Mouse (Mus musculus): ENCODE measurements at regions not wholly inside any gene's neighbourhood (a gene's known extent, or its start where the extent isn't known, plus 50 kb on each side); places are given as distances from the start of the nearest gene placed in this dataset.

DNA sequence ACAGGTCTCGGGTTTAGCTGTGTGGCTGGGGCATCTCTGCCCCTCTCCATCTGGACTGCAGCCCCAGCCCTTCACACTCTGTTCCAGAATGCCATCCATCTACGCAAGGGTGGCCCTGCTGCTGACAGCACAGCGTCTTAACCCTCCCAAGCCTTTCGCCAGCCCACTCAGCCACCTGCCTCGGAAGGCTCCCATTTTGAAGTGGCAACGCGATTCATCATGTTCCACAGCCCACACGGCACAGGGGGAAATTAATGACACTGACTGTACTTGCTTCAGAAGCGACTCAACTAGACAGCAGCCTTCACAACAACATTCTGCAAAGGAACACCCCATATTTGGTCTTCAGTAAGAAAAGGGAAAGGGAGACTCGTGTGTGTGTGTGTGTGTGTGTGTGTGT is 151.8 kb upstream of the Noct start:
- peak overlapping the region; percentile 45; the same call in 1 of the 2 replicates for H3K27ac ChIP-seq (replicated peaks)
- H3K9me3 ChIP-seq, result no peaks in the 10 kb centered on the region
- no peaks in the 10 kb centered on the region for H3K36me3 ChIP-seq (replicated peaks)
- H3K4me1 ChIP-seq, result peaks cover 29% of the 10 kb centered on the region
- no peaks in the 10 kb centered on the region for H3K27me3 ChIP-seq (replicated peaks; ENCODE audit: low read depth, poor library complexity, severe bottlenecking)
- no peak overlapping the region for H3K4me3 ChIP-seq
- no peak for DNase-seq (ENCODE audit: low spot score)
- WGBS, result 87% methylated on average over 10 of the region's 10 CpGs

- WGBS, result 88% methylated on average over 15 of the region's 15 CpGs
- H3K4me1 ChIP-seq, result peaks cover 32% of the 10 kb centered on the region
- H3K27ac ChIP-seq (replicated peaks), result peak overlapping the region; percentile 76
- H3K27me3 ChIP-seq (replicated peaks; ENCODE audit: low read depth, poor library complexity, severe bottlenecking), result no peaks in the 10 kb centered on the region
- H3K36me3 ChIP-seq (replicated peaks), result no peaks in the 10 kb centered on the region
- H3K4me3 ChIP-seq, result no peak overlapping the region
- H3K9me3 ChIP-seq, result no peaks in the 10 kb centered on the region
- no peak for DNase-seq (ENCODE audit: low spot score)
Measured at GRCm38 (mm10) chr3:51073003-51073679, 151.1 kb upstream of the Noct start.

DNA sequence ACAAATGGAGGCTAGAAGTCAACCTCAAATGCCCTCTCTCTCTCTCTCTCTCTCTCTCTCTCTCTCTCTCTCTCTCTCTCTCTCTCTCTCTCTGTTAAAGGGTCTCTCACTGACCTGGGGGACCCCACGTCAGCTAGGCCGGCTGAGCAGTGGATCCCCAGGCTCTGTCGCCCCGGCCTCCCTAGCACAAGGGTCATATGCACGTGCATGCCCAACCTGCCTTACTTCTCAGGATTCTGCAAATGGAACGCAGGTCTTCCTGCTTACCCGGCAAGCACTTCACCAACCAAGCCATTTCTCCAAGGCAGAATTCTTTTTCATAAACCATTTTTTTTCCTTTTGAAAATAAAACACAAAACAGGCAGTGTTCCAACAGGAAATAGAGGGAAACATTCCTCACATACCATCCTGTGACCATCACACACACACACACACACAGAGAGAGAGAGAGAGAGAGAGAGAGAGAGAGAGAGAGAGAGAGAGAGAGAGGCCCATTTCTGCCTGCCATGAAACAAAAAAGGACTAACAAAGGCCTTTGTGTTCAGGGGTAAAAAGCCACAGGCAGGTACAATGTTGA is 150.4 kb upstream of the Noct start:
- DNase-seq (ENCODE audit: low spot score), result no peak
- WGBS, result 52% methylated on average over 7 of the region's 7 CpGs

GRCm38 (mm10) chr3:51075219-51075920 is 148.9 kb upstream of the Noct start:
- Histone ChIP-seq H3K9me3 (no peaks in the 10 kb centered on the region), H3K27me3 (replicated peaks; ENCODE audit: low read depth, poor library complexity, severe bottlenecking) (no peaks in the 10 kb centered on the region), H3K4me3 (no peak overlapping the region), H3K4me1 (peaks cover 39% of the 10 kb centered on the region), H3K27ac (replicated peaks) (no peak overlapping the region), H3K36me3 (replicated peaks) (no peaks in the 10 kb centered on the region)
- 86% methylated on average over 10 of the region's 10 CpGs for WGBS
- no peak for DNase-seq (ENCODE audit: low spot score)

More for the DNA sequence above, 150.4 kb upstream of the Noct start:
- no peaks in the 10 kb centered on the region for H3K27me3 ChIP-seq (replicated peaks; ENCODE audit: low read depth, poor library complexity, severe bottlenecking)
- H3K4me3 ChIP-seq, result no peak overlapping the region
- no peaks in the 10 kb centered on the region for H3K36me3 ChIP-seq (replicated peaks)
- H3K9me3 ChIP-seq, result no peaks in the 10 kb centered on the region
- H3K27ac ChIP-seq (replicated peaks), result peak overlapping the region; percentile 76
- H3K4me1 ChIP-seq, result peaks cover 34% of the 10 kb centered on the region

DNA sequence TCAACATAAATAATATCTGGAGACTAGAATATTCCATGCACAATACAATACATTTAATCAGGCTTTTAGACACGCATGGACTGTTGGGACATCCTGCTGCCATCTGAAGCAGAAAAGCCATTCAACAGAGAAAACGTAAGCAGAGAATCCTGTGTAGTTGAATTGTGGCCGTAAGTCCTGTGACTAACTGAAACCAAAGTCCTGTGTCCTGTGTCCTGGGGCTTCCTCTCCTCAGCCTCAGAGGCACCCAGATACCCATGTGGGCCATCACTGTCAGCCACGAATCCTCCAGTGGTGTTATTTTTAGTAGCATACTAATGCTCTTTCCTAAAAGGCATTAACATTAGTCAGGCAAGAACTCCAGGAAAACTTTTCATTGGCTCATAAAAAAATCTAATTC is 145.8 kb upstream of the Noct start:
- no peaks in the 10 kb centered on the region for H3K27me3 ChIP-seq (replicated peaks; ENCODE audit: low read depth, poor library complexity, severe bottlenecking)
- H3K4me3 ChIP-seq, result no peak overlapping the region
- no peaks in the 10 kb centered on the region for H3K9me3 ChIP-seq
- no peak for DNase-seq (ENCODE audit: low spot score)
- H3K27ac ChIP-seq (replicated peaks), result no peak overlapping the region
- 66% methylated on average over 4 of the region's 4 CpGs for WGBS
- H3K36me3 ChIP-seq (replicated peaks), result no peaks in the 10 kb centered on the region
- H3K4me1 ChIP-seq, result peaks cover 40% of the 10 kb centered on the region

GRCm38 (mm10) chr3:51080415-51080814 is 143.8 kb upstream of the Noct start:
- Histone ChIP-seq H3K4me1 (peaks cover 40% of the 10 kb centered on the region), H3K4me3 (no peak overlapping the region), H3K36me3 (replicated peaks) (no peaks in the 10 kb centered on the region), H3K9me3 (no peaks in the 10 kb centered on the region), H3K27me3 (replicated peaks; ENCODE audit: low read depth, poor library complexity, severe bottlenecking) (no peaks in the 10 kb centered on the region), H3K27ac (replicated peaks) (peak overlapping the region; percentile 59)
- 62% methylated on average over 3 of the region's 3 CpGs for WGBS
- no peak for DNase-seq (ENCODE audit: low spot score)

DNA sequence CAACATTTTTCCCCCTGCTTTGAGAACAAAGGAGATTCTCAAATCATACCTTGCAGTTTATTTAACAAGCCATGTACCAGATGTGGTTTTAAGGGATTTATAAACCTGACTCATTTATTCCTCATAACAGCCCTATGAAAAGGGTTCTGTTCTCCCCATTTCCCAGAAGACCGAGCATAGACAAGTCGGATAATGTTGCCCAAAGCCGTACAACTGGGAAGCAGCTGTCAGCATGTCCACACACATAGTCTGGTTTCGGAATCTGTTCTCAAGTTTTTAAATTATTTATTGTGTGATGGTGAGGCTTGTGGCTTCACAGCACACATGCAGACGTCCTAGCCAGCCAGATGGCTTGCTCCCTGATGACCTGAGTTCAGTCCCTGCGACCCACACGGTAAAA is 143.4 kb upstream of the Noct start:
- Histone ChIP-seq H3K27me3 (replicated peaks; ENCODE audit: low read depth, poor library complexity, severe bottlenecking) (no peaks in the 10 kb centered on the region), H3K36me3 (replicated peaks) (no peaks in the 10 kb centered on the region), H3K4me1 (peaks cover 40% of the 10 kb centered on the region), H3K4me3 (no peak overlapping the region), H3K9me3 (no peaks in the 10 kb centered on the region), H3K27ac (replicated peaks) (no peak overlapping the region)
- WGBS, result 55% methylated on average over 7 of the region's 7 CpGs
- no peak for DNase-seq (ENCODE audit: low spot score)

DNA sequence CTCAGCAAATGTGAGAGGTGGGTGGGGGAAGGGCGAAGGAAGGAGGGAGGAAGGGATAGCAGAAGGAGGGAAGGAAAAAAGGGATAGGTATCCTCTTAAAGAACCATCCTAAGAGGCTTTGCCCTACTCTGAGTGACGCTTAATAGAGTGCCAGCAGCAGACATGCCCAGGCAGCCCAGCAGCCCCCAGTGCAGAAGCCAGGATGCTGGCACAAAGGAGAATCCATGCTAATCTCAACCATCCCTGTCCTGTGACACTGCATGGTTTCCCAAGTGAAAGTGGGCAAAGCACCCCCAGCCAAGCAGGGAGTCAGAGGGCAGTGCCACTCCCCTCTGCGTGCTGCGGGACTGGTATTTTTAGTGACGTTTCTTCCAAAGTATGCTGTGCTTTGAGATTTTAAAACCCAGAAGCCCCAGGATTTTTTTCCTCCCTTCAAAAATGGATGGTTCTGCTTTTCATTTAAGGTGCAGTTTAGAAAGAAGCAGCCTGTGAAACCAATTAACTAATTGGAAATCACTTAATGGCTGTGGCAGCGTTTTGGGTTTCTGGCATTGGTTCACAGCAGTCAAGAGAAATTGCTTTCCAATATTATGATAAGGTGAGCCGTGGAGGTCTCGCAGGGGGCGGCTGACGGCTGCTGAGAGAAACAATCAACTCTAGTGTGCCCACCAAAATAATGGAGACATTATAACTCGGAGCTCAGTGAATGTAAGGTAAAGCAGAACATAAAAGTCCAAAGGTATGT is 141.2 kb upstream of the Noct start:
- H3K36me3 ChIP-seq (replicated peaks), result no peaks in the 10 kb centered on the region
- WGBS, result 52% methylated on average over 11 of the region's 11 CpGs
- DNase-seq (ENCODE audit: low spot score), result no peak
- peaks cover 40% of the 10 kb centered on the region for H3K4me1 ChIP-seq
- 0 out of 2 replicates have a peak overlapping the region, but pooled peaks have one; percentile 6 for H3K27ac ChIP-seq (replicated peaks)
- H3K4me3 ChIP-seq, result no peak overlapping the region
- no peaks in the 10 kb centered on the region for H3K9me3 ChIP-seq
- no peaks in the 10 kb centered on the region for H3K27me3 ChIP-seq (replicated peaks; ENCODE audit: low read depth, poor library complexity, severe bottlenecking)

- no peak overlapping the region for H3K27ac ChIP-seq (replicated peaks)
- 59% methylated on average over 7 of the region's 7 CpGs for WGBS
Measured at GRCm38 (mm10) chr3:51083583-51083982, 140.7 kb upstream of the Noct start.

DNA sequence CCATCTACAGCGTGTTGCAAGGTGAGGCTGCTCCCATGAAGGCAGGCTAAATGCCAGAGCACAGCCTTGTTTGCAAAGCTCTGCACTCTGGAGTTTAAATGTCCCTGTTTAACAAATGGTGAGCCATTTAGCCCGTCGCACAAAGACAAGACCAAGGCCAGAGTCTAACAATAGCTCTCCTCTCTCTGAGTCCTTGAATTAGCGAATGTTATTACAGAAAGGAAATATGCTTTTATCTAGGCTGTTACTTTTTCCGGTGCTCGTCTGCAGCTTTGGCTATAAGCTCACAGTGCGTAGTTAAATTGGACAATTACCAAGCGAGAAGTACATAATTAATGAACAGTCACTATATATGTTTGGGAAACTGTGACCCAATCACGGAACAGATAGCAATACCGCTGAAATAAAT is 137.8 kb upstream of the Noct start:
- Histone ChIP-seq H3K36me3 (replicated peaks) (no peaks in the 10 kb centered on the region), H3K27me3 (replicated peaks; ENCODE audit: low read depth, poor library complexity, severe bottlenecking) (no peaks in the 10 kb centered on the region), H3K4me1 (peaks cover 33% of the 10 kb centered on the region), H3K27ac (replicated peaks) (0 out of 2 replicates have a peak overlapping the region, but pooled peaks have one; percentile 35), H3K4me3 (no peak overlapping the region), H3K9me3 (no peaks in the 10 kb centered on the region)
- 75% methylated on average over 10 of the region's 10 CpGs for WGBS
- DNase-seq (ENCODE audit: low spot score), result no peak

More at GRCm38 (mm10) chr3:51083583-51083982, 140.7 kb upstream of the Noct start:
- Histone ChIP-seq H3K9me3 (no peaks in the 10 kb centered on the region), H3K36me3 (replicated peaks) (no peaks in the 10 kb centered on the region), H3K4me3 (no peak overlapping the region), H3K27me3 (replicated peaks; ENCODE audit: low read depth, poor library complexity, severe bottlenecking) (no peaks in the 10 kb centered on the region), H3K4me1 (peaks cover 37% of the 10 kb centered on the region)
- DNase-seq (ENCODE audit: low spot score), result no peak

- Histone ChIP-seq H3K36me3 (replicated peaks) (no peaks in the 10 kb centered on the region), H3K4me3 (no peak overlapping the region), H3K9me3 (no peaks in the 10 kb centered on the region), H3K4me1 (peaks cover 33% of the 10 kb centered on the region), H3K27ac (replicated peaks) (no peak overlapping the region), H3K27me3 (replicated peaks; ENCODE audit: low read depth, poor library complexity, severe bottlenecking) (no peaks in the 10 kb centered on the region)
- WGBS, result 90% methylated on average over 4 of the region's 4 CpGs
- DNase-seq (ENCODE audit: low spot score), result no peak
Measured at GRCm38 (mm10) chr3:51087076-51087475, 137.2 kb upstream of the Noct start.

DNA sequence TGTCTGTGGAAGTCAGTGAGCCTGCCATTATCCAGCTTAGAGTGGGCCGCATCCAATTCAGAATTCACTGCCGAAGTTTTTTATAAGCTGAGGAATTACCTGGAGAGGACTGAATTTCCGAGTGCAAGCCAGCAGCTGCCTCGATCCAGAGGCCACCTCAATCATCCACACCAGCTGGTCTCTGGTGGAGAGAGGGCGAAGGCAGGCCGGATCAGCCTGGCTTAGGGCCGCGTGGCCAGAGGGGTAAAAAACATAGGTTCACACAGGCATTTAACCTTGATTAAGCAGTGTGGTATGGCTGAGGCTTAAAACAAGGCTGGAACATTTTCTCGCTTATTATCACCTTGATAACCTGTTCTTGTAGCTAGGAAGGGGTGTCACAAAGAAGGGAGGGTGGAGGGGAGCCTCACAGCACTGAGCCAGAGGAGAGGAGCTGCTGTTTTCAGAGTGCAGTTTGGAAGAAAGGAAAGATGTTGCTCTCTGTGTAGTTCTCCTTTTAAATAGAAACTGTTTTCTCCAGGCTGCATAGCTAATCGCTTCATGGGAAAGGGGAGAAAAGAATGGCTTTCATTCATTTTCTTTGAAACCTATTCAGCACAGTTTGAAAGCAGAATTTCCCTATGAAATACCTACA is 135.1 kb upstream of the Noct start:
- H3K27ac ChIP-seq (replicated peaks), result peak overlapping the region; percentile 7
- no peaks in the 10 kb centered on the region for H3K36me3 ChIP-seq (replicated peaks)
- DNase-seq (ENCODE audit: low spot score), result no peak
- WGBS, result 67% methylated on average over 10 of the region's 10 CpGs
- no peak overlapping the region for H3K4me3 ChIP-seq
- H3K27me3 ChIP-seq (replicated peaks; ENCODE audit: low read depth, poor library complexity, severe bottlenecking), result no peaks in the 10 kb centered on the region
- no peaks in the 10 kb centered on the region for H3K9me3 ChIP-seq
- H3K4me1 ChIP-seq, result peaks cover 24% of the 10 kb centered on the region

Data from embryonic facial prominence, embryonic 10.5 days (tissue).